Mouse (Mus musculus) embryonic fibroblast, embryonic 13.5 days (primary cell): ENCODE data around the gene Ccdc102a.

Experiments
- CTCF ChIP-seq: IDR thresholded peaks from 2 replicates; pipeline ENCODE4 v1.5.1; 2011; ENCODE audit warnings: mild to moderate bottlenecking, control low read depth, low read length, moderate library complexity, borderline replicate concordance; ENCODE audit not compliant: insufficient read depth
- POLR2A ChIP-seq: IDR thresholded peaks from 2 replicates; pipeline ENCODE4 v1.6.1; 2011; ENCODE audit warnings: low read depth, mild to moderate bottlenecking, control low read depth, low read length, moderate library complexity

GRCm38 (mm10) chr8:94904450-94905175, 13.3 kb downstream of the Ccdc102a start:
- TF ChIP-seq POLR2A (no peak), CTCF (no peak)
